Mouse (Mus musculus): ENCODE data around the gene Chrnd. TPM values are rescaled to one million over a fixed set of nuclear protein-coding genes. Genes with fewer than 3 reads are reported as not detected.

The Chrnd gene
- polyA plus RNA-seq, 1 experiment from 2014 or later, result not detected

GRCm38 (mm10) chr1:87232197-87232596, 41.8 kb downstream of the Chrnd start:
- Histone ChIP-seq H3K27ac (ENCODE audit: low read length) (no peak overlapping the region), H3K4me3 (ENCODE audit: low read depth, low read length) (no peak overlapping the region), H3K4me1 (ENCODE audit: insufficient read depth, low read depth, low read length) (no peaks in the 10 kb centered on the region), H3K36me3 (ENCODE audit: insufficient read depth, low read length) (peaks cover 27% of the 10 kb centered on the region), H3K4me2 (replicated peaks; ENCODE audit: low read depth, low read length) (no peak overlapping the region), H3K27me3 (replicated peaks; ENCODE audit: insufficient read depth, low read length) (no peaks in the 10 kb centered on the region), H3K9me3 (ENCODE audit: low read length) (no peaks in the 10 kb centered on the region), H3K9ac (replicated peaks; ENCODE audit: low read depth) (no peak overlapping the region)
- ATAC-seq (no peak), DNase-seq (ENCODE audit: low spot score) (no peak)
- TF ChIP-seq CTCF (IDR thresholded peaks at IDR 0.05) (no peak), EP300 (IDR thresholded peaks at IDR 0.05) (no peak)
- WGBS, result 84% methylated on average over 7 of the region's 7 CpGs

- Histone ChIP-seq H3K4me3 (ENCODE audit: low read depth, low read length) (no peak overlapping the region), H3K27me3 (replicated peaks; ENCODE audit: insufficient read depth, low read length) (no peaks in the 10 kb centered on the region), H3K9ac (replicated peaks; ENCODE audit: low read depth) (no peak overlapping the region), H3K4me1 (ENCODE audit: insufficient read depth, low read depth, low read length) (no peaks in the 10 kb centered on the region), H3K36me3 (ENCODE audit: insufficient read depth, low read length) (peaks cover 8% of the 10 kb centered on the region; the same call in 1 of the 2 replicates), H3K27ac (ENCODE audit: low read length) (no peak overlapping the region), H3K9me3 (ENCODE audit: low read length) (no peaks in the 10 kb centered on the region), H3K4me2 (replicated peaks; ENCODE audit: low read depth, low read length) (no peak overlapping the region)
- no peak for TF ChIP-seq EP300 (IDR thresholded peaks at IDR 0.05)
- TF ChIP-seq CTCF (IDR thresholded peaks at IDR 0.05), result peak; percentile 17
- 51% methylated on average over 8 of the region's 8 CpGs for WGBS
- peak; percentile 37; the same call in 1 of the 2 replicates for ATAC-seq
- DNase-seq (ENCODE audit: low spot score), result peak; percentile 39
Observed at GRCm38 (mm10) chr1:87239056-87239455, 48.6 kb downstream of the Chrnd start.

- H3K27ac ChIP-seq (ENCODE audit: low read length), result no peak overlapping the region
- no peaks in the 10 kb centered on the region for H3K27me3 ChIP-seq (replicated peaks; ENCODE audit: insufficient read depth, low read length)
- H3K9me3 ChIP-seq (ENCODE audit: low read length), result no peaks in the 10 kb centered on the region
- no peak overlapping the region for H3K4me2 ChIP-seq (replicated peaks; ENCODE audit: low read depth, low read length)
- DNase-seq (ENCODE audit: low spot score) (no peak), ATAC-seq (no peak)
- no peaks in the 10 kb centered on the region for H3K4me1 ChIP-seq (ENCODE audit: insufficient read depth, low read depth, low read length)
- no peak overlapping the region for H3K9ac ChIP-seq (replicated peaks; ENCODE audit: low read depth)
- TF ChIP-seq CTCF (IDR thresholded peaks at IDR 0.05), result no peak
- no peak for TF ChIP-seq EP300 (IDR thresholded peaks at IDR 0.05)
- WGBS, result 89% methylated on average over 8 of the region's 8 CpGs
- 0 out of 2 replicates have a peak, but pooled peaks cover 5% of the 10 kb centered on the region for H3K36me3 ChIP-seq (ENCODE audit: insufficient read depth, low read length)
- no peak overlapping the region for H3K4me3 ChIP-seq (ENCODE audit: low read depth, low read length)
Observed at GRCm38 (mm10) chr1:87243021-87243420, 52.6 kb downstream of the Chrnd start.

- Histone ChIP-seq H3K4me1 (ENCODE audit: insufficient read depth, low read depth, low read length) (no peaks in the 10 kb centered on the region), H3K4me3 (ENCODE audit: low read depth, low read length) (no peak overlapping the region), H3K36me3 (ENCODE audit: insufficient read depth, low read length) (no peaks in the 10 kb centered on the region), H3K9ac (replicated peaks; ENCODE audit: low read depth) (no peak overlapping the region), H3K4me2 (replicated peaks; ENCODE audit: low read depth, low read length) (no peak overlapping the region), H3K27ac (ENCODE audit: low read length) (no peak overlapping the region), H3K27me3 (replicated peaks; ENCODE audit: insufficient read depth, low read length) (no peaks in the 10 kb centered on the region), H3K9me3 (ENCODE audit: low read length) (no peaks in the 10 kb centered on the region)
- 24% methylated on average over 1 of the region's 1 CpGs for WGBS
- no peak for DNase-seq (ENCODE audit: low spot score)
- TF ChIP-seq CTCF (IDR thresholded peaks at IDR 0.05) (no peak), EP300 (IDR thresholded peaks at IDR 0.05) (no peak)
- ATAC-seq, result no peak
Observed at GRCm38 (mm10) chr1:87245430-87245829, 55.0 kb downstream of the Chrnd start.

- Histone ChIP-seq H3K4me1 (ENCODE audit: insufficient read depth, low read depth, low read length) (no peaks in the 10 kb centered on the region), H3K9ac (replicated peaks; ENCODE audit: low read depth) (no peak overlapping the region), H3K27ac (ENCODE audit: low read length) (no peak overlapping the region), H3K36me3 (ENCODE audit: insufficient read depth, low read length) (no peaks in the 10 kb centered on the region), H3K4me3 (ENCODE audit: low read depth, low read length) (no peak overlapping the region), H3K9me3 (ENCODE audit: low read length) (no peaks in the 10 kb centered on the region), H3K27me3 (replicated peaks; ENCODE audit: insufficient read depth, low read length) (no peaks in the 10 kb centered on the region), H3K4me2 (replicated peaks; ENCODE audit: low read depth, low read length) (no peak overlapping the region)
- ATAC-seq (peak; percentile 80), DNase-seq (ENCODE audit: low spot score) (peak; percentile 67)
- TF ChIP-seq CTCF (IDR thresholded peaks at IDR 0.05), result peak; percentile 90
- no peak for TF ChIP-seq EP300 (IDR thresholded peaks at IDR 0.05)
- WGBS, result 26% methylated on average over 22 of the region's 22 CpGs
Observed at GRCm38 (mm10) chr1:87245929-87246815, 55.8 kb downstream of the Chrnd start.

Other genes with a start within 250 kb of the Chrnd start
- 0.06 TPM in 1 of 2 replicates, not detected in the other for gene Alppl2, start 100.7 kb upstream of the Chrnd start, polyA plus RNA-seq (2015; fragmentation: Nextera tagmentation; extraction: Ambion mirVana)
- gene Alpi, start 89.0 kb upstream of the Chrnd start, polyA plus RNA-seq (2015; fragmentation: Nextera tagmentation; extraction: Ambion mirVana), result not detected in 2 replicates
- not detected in 2 replicates for gene Akp3, start 65.6 kb upstream of the Chrnd start, polyA plus RNA-seq (2015; fragmentation: Nextera tagmentation; extraction: Ambion mirVana)
- 0.17 and 0.39 TPM in 2 replicates for gene Ecel1, start 34.1 kb upstream of the Chrnd start, polyA plus RNA-seq (2015; fragmentation: Nextera tagmentation; extraction: Ambion mirVana)
- not detected in 2 replicates for gene Prss56, start 7.3 kb upstream of the Chrnd start, polyA plus RNA-seq (2015; fragmentation: Nextera tagmentation; extraction: Ambion mirVana)
- gene Chrng, start 14.1 kb downstream of the Chrnd start, polyA plus RNA-seq (2015; fragmentation: Nextera tagmentation; extraction: Ambion mirVana), result 0.04 TPM in 1 of 2 replicates, not detected in the other
- gene Eif4e2, start 23.3 kb downstream of the Chrnd start, polyA plus RNA-seq (2015; fragmentation: Nextera tagmentation; extraction: Ambion mirVana), result 110 and 118 TPM in 2 replicates
- gene Efhd1, start 73.8 kb downstream of the Chrnd start, polyA plus RNA-seq (2015; fragmentation: Nextera tagmentation; extraction: Ambion mirVana), result 0.24 and 0.69 TPM in 2 replicates
- 29.6 and 33.0 TPM in 2 replicates for gene Gigyf2, start 136.4 kb downstream of the Chrnd start, polyA plus RNA-seq (2015; fragmentation: Nextera tagmentation; extraction: Ambion mirVana)
- gene Kcnj13, start 204.1 kb downstream of the Chrnd start, polyA plus RNA-seq (2015; fragmentation: Nextera tagmentation; extraction: Ambion mirVana), result 41.4 and 48.7 TPM in 2 replicates